Mouse (Mus musculus) erythroblast, embryonic 14.5 days (primary cell): ENCODE data around the gene Aldoart2. TPM values are rescaled to one million over a fixed set of nuclear protein-coding genes. Genes with fewer than 3 reads are reported as not detected.

Source experiments
- H3K27me3 ChIP-seq: 2 replicates; pipeline ENCODE4 v1.6.1; 2012; ENCODE audit warnings: inconsistent platforms; ENCODE audit not compliant: control insufficient read depth
- H3K36me3 ChIP-seq: 2 replicates; pipeline ENCODE4 v1.6.1; 2012; ENCODE audit warnings: mild to moderate bottlenecking, inconsistent platforms; ENCODE audit not compliant: control insufficient read depth
- H3K4me1 ChIP-seq: 2 replicates; pipeline ENCODE4 v1.6.1; 2012; ENCODE audit warnings: inconsistent platforms; ENCODE audit not compliant: control insufficient read depth
- H3K4me3 ChIP-seq: replicated peaks from 2 replicates; pipeline ENCODE3; 2012; ENCODE audit warnings: moderate library complexity, mild to moderate bottlenecking, inconsistent platforms
- H3K9me3 ChIP-seq: 2 replicates; pipeline ENCODE4 v1.6.1; 2012; ENCODE audit warnings: low read length, inconsistent platforms, mixed read lengths; ENCODE audit not compliant: control insufficient read depth
- GATA1 ChIP-seq: IDR thresholded peaks from 2 replicates; pipeline ENCODE4 v1.6.1; 2012; ENCODE audit warnings: low read length, inconsistent platforms, mixed read lengths
- TAL1 ChIP-seq: IDR thresholded peaks from 3 replicates; pipeline ENCODE4 v1.6.1; 2012; ENCODE audit warnings: low read length, inconsistent platforms, mixed read lengths
- polyA plus RNA-seq: library from polyadenylated mRNA; stranded (reverse); fragments of >175 nt; gene quantifications from 2 replicates; pipeline ENCODE4 v1.2.3, GENCODE M21; 2012

Gene Aldoart2
- polyA plus RNA-seq, 1 experiment: 0.03 TPM

DNA sequence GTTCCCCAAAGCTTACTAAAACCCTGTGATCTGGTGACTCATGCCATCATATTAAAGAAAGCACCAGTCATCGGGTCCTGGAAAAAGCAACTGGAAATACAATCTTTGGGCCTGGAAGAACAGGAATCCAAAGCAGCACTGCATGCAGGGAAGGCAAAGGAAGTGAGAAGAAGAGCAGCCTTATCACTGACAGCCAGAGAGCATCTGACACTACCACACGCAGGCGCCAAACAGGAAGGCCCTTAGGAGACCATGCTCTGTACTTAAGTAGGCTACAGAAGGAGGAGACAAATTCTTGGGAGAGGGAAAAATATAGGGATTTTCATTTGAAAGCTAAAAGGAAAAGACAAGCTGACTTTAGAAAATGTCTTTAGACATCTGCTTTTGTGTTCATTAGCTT, 39.4 kb downstream of the Aldoart2 start:
- TF ChIP-seq TAL1: no peak
- no peak for TF ChIP-seq GATA1
- peaks cover 25% of the 10 kb centered on the region for H3K27me3 ChIP-seq
- peaks cover 3% of the 10 kb centered on the region for H3K36me3 ChIP-seq
- peaks cover 2% of the 10 kb centered on the region; the same call in 1 of the 2 replicates for H3K9me3 ChIP-seq
- H3K4me3 ChIP-seq: no peak overlapping the region
- peaks cover 20% of the 10 kb centered on the region for H3K4me1 ChIP-seq

DNA sequence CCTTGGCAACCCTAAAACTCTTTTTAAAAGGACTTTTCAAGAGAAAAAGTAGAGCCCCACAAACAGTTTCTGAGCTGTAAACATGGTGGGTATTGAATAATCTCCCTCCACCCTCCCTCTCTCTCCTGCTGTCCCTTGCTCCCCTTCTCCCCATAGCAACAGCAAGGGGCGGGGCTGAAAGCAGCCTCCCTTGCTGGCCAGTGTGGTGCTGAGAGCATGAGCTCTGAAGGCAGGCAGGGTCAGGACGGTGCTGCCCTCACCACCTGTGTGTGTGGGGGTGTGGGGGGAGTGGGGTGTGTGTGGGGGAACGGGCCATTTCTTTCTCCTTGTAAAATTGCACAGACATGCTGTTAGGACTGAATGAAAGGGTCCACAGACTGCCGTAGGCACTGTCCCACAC, 42.9 kb downstream of the Aldoart2 start:
- H3K4me1 ChIP-seq: peaks cover 12% of the 10 kb centered on the region
- no peaks in the 10 kb centered on the region for H3K9me3 ChIP-seq
- TF ChIP-seq GATA1: no peak
- TF ChIP-seq TAL1: no peak
- H3K4me3 ChIP-seq: no peak overlapping the region
- peaks cover 5% of the 10 kb centered on the region for H3K36me3 ChIP-seq
- H3K27me3 ChIP-seq: no peaks in the 10 kb centered on the region

DNA sequence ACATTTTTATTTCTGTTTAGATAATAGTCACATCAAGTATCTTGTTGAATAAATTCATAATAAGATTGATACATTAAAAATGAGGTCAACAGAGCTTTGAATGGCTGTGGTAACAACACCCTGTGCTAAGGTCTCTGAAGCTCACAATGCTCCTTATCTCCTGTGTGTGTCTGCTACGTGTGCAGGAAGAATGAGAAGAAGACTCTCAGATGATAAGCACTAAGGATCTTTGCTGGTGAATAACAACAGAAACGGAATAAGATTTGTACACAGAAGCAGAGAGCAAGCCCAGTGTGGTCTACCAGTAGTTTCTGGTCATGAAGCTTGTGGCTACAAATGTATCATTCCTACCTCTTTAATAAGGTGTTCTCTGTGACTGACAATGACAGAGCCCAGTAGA, 45.8 kb downstream of the Aldoart2 start:
- H3K9me3 ChIP-seq: no peaks in the 10 kb centered on the region
- peaks cover 2% of the 10 kb centered on the region for H3K36me3 ChIP-seq
- H3K27me3 ChIP-seq: no peaks in the 10 kb centered on the region
- H3K4me1 ChIP-seq: peaks cover 10% of the 10 kb centered on the region
- TF ChIP-seq GATA1 (no peak), TAL1 (no peak)
- no peak overlapping the region for H3K4me3 ChIP-seq

Other genes starting within 250 kb of the Aldoart2 start
- gene Psma6, start 181.0 kb upstream of the Aldoart2 start, polyA plus RNA-seq: 1.2 and 1.9 TPM in 2 replicates
- 4.2 and 6.8 TPM in 2 replicates for gene Nfkbia, start 72.6 kb upstream of the Aldoart2 start, polyA plus RNA-seq
- gene Insm2, start 34.2 kb downstream of the Aldoart2 start, polyA plus RNA-seq: not detected in 2 replicates